Mouse (Mus musculus) gastrocnemius, postnatal 10 days (tissue): Measurements from ENCODE around the gene Rps25. TPM values are rescaled to one million over a fixed set of nuclear protein-coding genes. Genes with fewer than 3 reads are reported as not detected.
"Not testable (repeated sequence)": the region's sequence is repeated elsewhere in the genome, so short reads cannot be mapped to it uniquely, and the experiment has no call there.

Source experiments
- DNase-seq: peaks from one replicate; pipeline ENCODE4 v3.0.0; 2021; ENCODE audit warnings: mixed read lengths
- total RNA-seq, 2 experiments: library from RNA; stranded (reverse); gene quantifications; 2 replicates each; pipeline ENCODE4 v1.2.3; 2021

Rps25 gene
- total RNA-seq, 2 experiments from 2014 or later = 1,287 to 1,346 TPM

DNA sequence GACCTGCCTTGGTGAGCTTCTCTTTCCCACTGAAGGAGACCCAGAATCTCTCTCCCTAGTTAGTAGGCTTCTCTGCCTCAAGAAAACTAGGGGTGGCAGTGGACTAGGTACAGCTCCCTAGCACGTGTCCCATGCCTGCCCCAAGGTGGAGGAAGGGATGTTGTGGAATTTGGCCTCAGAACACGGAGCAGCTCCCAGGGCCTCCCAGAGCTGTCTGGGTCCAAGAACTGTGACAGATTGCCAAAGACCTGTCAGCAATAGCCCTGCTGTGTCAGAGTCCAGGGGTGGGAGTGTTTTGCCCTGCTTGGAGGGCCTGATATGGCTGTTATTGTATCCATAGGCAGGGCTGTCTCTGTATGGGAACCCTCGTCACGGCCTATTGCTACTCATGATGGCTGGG is 5.9 kb upstream of the Rps25 start:
- DNase-seq = no peak

GRCm38 (mm10) chr9:44405011-44405410 is 1.9 kb upstream of the Rps25 start:
- no peak for DNase-seq

DNA sequence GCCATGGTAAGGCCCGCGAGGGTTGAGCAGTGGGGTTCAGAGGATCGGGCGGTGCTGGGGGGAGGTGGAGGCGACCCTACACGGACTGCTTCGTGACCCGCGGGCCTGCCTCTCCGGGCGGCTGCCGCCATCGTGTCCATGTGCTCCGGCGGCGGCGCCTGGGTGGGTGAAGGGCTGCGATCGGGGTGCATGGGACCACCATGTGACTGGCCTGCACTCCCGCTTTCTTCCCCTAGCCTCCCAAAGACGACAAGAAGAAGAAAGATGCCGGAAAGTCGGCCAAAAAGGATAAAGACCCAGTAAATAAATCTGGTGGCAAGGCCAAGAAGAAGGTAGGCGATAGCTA is 786 bp downstream of the Rps25 start:
- DNase-seq = no peak

DNA sequence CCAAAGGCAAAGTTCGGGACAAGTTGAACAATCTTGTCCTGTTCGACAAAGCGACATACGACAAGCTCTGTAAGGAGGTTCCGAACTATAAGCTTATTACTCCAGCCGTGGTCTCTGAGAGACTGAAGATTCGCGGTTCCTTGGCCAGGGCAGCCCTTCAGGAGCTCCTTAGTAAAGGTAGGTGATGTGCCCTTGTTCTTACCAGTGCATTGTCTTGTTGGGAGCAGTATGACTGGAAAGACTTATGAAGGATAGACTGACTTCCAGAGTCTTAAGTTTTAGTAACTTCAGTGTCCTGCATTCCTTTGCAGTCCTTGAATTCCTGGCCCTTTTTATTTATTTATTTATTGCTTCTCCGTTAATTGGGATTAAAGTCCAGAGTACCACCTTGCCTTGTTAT is 1.8 kb downstream of the Rps25 start:
- not testable (repeated sequence) for DNase-seq

DNA sequence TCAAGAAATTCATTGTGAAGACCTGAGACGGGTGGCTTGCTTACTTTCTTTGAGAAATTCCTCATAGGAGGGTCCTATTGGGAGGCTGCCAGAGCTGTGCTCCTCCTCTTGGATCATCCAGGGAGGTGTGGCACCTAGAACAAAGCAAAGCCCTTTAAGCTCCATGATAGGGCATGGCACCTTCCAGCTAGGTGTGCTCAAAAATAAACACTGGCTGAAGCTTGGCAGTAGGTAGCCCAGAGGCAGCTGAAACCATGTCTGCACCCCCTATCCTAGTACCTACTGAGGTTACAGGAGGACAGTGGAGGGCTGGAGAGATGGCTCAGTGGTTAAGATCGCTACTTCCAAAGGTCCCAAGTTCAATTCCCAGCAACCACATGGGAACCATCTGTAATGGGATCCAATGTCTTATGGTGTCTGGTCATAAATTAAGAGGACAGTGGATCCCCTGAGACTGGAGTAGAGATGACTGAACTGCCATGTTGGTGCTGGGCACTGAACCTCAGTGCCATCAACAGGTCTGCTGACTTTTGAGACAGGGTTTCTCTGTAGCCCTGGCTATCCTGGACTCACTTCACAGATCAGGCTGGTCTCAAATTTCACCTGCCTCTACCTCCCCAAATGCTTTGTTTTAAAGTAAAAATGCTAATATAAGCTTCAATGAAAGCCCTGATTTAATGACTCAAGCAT is 3.9 kb downstream of the Rps25 start:
- no peak for DNase-seq

DNA sequence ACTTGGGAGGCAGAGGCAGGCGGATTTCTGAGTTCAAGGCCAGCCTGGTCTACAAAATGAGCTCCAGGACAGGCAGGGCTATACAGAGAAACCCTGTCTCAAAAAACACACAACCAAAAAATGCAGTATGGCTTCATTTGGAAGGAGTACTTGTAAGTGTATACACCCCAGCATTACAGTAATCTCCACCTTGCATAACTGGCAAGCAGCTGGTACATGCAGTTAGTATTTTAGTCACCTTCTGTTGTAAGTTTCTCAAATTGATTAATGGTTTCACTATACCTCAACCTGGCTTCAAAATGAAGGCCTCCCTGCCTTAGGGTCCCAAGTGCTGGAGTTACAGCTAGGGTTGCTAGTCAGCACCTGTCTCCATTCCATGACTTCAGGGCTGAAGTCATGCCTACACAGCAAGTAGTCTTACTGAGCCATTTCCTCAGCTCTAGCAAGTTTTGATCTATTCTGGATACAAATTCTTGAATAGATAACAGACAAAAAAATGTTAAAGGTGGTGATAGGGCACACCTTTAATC is 4.7 kb downstream of the Rps25 start:
- no peak for DNase-seq

GRCm38 (mm10) chr9:44412306-44412705 is 5.4 kb downstream of the Rps25 start:
- no peak for DNase-seq

DNA sequence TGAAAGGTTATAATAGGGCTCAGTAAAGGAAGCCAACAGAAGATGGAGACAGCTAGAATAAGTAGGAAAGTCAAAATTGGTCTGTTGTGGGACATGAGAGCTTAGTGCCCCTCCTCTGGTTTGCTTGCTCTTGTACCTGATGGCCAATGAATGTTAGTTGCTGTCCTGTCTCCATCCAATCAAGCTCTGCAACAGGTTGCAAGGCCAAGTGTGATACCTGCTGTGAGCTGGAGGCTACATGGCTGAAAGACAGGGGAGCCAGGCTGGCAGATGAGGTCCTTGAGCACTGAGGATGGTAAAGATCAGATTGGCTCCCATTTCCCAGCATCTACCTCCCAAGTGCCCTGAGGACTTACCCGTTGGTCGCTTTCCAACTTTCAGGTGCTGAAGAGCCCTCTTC is 5.8 kb downstream of the Rps25 start:
- no peak for DNase-seq

- DNase-seq = no peak
Measured at GRCm38 (mm10) chr9:44417156-44417891, 10.4 kb downstream of the Rps25 start.

DNA sequence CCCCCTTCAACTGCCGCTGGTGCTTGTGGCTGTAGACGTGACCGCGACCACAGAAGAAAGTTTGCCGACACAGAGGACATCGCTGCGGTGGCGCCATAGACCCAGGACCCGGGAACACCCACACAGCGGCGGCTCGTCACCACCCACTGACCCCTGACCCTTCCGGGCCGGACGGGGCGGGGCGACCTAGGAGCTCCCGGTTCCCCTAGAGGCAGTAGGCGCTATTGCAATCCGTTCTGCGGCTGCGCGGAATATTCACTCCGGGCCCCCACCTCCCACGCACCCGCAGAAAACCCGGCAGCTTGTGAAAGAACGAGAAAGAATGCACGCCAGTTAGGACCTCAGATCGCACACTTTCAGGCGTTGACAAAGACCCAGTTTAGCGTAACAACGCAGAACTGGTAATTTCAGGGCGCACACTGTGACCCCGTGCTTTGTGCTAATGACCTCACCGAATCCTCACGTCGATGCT is 11.0 kb downstream of the Rps25 start:
- DNase-seq = peak; percentile 97

GRCm38 (mm10) chr9:44418519-44419385 is 11.8 kb downstream of the Rps25 start, which contains the start of gene Ccdc84:
Gene Ccdc84 (minus strand): TSS chr9:44418569.
- no peak for DNase-seq

- not testable (repeated sequence) for DNase-seq
Measured at GRCm38 (mm10) chr9:44419730-44420129, 12.8 kb downstream of the Rps25 start.

DNA sequence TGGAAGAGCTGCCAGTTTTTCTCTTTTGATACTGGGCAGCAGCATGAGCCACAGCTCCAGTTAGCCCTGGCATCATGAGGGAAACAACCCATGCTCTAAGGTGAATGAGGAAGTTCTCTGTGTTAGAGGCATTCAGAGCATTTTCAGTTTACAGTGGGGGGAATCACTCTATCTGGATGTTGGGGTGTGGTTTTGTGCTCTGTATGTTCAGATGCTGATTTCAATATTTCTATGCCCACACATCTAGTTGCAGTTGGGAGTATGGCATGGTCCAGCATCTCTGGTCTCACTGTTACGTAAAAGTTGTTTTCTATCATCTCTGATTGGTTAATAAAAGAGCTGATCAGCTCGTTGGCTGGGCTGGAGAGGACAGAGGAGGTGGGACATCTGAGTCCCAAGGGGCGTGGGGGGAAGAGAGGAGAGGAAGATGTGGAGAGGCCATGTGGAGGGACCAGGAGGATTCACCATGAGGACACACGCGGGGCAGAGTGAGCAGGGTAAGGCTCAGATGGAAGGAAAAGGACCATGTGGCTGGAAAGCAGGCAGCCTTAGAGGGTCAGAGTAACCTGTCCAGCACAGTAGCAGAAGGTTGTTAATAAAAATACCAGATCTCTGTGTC is 13.4 kb downstream of the Rps25 start:
- no peak for DNase-seq

GRCm38 (mm10) chr9:44423576-44423975 is 16.6 kb downstream of the Rps25 start:
- no peak for DNase-seq

- no peak for DNase-seq
Measured at GRCm38 (mm10) chr9:44432577-44433185, 25.7 kb downstream of the Rps25 start.

DNA sequence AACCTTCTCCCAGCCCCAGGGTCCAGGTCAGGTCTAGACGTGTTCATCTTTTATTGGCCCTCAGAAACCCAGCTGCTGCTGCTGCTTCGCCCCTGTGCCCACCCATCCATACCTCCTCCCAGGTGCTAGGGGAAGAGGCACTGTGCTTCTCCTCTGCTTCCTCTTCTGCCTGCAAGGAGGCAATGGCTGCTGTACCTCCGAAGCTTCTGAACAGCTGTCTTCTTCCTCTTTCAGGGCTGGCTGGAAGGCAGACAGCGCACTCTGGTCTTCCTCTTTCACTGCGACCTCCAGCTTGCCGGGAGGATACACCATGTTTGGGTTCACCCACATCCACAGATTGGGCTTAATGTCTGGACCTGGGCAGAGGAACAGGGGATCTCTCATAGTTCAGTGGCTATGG is 28.8 kb downstream of the Rps25 start:
- DNase-seq = no peak

DNA sequence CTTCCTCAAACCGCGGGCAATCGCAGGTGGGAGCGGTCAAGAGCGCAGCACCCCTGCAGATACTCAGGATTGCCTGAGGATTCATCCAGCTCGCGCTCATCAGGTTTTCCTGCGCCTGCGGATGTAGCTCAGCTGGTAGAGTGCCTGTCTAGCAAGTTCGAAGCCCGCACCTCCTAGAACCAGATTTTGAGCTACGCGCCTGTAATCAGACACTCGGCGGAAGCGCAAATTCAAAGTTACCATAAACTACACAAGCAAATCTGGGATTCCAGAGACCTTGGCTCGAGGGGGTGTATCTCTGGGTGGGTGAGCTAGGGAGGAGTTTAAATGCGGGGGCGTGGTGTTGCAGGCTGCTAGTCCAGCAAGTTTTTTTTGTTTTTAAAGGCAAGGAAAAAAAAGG is 34.0 kb downstream of the Rps25 start, which contains the start of gene Foxr1:
Gene Foxr1, minus strand, starts transcription at position 176 of the 400 bp plus-strand sequence.
- DNase-seq = no peak

- DNase-seq = not testable (repeated sequence)
Measured at GRCm38 (mm10) chr9:44444402-44445025, 37.6 kb downstream of the Rps25 start.

DNA sequence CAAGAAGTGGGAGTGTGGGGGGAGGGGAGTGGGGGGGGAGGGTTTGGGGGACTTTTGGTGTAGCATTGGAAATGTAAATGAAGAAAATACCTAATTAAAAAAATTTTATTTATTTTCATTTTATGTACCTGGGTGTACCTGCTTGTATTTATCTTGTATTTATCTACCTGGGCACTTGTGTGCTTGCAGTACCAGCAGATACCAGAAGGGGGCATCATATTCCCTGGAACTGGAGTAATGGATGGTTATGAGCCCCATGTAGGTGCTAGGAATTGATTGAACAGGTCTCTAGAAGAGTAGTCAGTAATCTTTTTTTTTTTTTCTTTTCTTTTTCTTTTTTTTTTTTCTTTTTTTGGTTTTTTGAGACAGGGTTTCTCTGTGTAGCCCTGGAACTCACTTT is 43.4 kb downstream of the Rps25 start:
- DNase-seq = no peak

GRCm38 (mm10) chr9:44454132-44454890 is 47.4 kb downstream of the Rps25 start:
- DNase-seq = peak; percentile 92
